In the genomic region with DNA sequence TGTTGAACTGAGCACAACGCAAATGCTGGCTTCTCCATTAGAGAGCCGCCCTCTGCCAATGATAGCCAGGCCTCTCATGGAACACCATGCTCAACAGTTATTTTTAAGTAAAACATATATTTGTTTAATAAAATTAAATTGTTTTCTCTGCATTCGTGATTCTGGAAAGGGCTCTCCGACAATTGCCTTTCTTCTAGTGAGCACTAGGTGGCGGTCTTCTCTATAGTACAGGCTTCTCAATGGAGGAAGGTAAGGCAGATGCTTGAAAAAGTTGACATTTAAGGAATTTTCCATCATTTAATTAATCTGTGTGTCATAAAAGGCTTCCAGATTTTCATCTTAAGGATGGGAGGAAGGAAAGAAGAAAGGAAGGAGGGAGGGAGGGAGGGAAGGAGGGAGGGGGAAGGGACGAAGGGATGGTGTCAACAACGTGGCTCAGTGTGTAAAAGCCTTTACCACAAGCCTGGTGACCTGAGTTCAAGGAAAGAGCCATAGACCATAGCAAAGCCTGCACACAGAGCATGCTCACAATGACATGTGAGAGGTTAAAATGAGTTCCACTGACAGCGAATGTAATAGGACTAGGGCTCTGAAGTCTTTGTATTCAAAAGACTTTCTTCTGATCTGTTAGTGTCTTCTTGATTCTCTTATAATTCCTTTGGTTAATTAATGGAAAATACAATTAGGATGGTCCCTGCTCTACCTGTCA, we compare ENCODE assay signal across 8 mouse cellular contexts. TPM values are rescaled to one million over a fixed set of nuclear protein-coding genes. Genes with fewer than 3 reads are reported as not detected.
DNase-seq lines count a peak whose midpoint lies in the region; ATAC-seq and TF ChIP-seq lines count a peak whose summit lies in the region.
"Had no signal": no experiment of that assay in that cellular context is flagged by ENCODE, and none has a peak within 500 bp of the region (broad histone marks: within the 10 kb centered on the region; RNA-seq: fewer than 3 reads in every experiment).

No protein-coding gene starts in this region.

- no peak overlapping the region for H3K9ac ChIP-seq in kidney, embryonic 15.5 days
- H3K9ac ChIP-seq in heart, embryonic 12.5 days, result no peak overlapping the region
- H3K9ac ChIP-seq: midbrain, embryonic 12.5 days had no signal

- no peaks in the 10 kb centered on the region for H3K27me3 ChIP-seq in kidney, adult 2 months (replicated peaks; ENCODE audit: control insufficient read depth, insufficient read depth, low read length)
- no peaks in the 10 kb centered on the region for H3K27me3 ChIP-seq in kidney, embryonic 15.5 days
- peaks cover 7% of the 10 kb centered on the region for H3K27me3 ChIP-seq in G1E (ENCODE audit: insufficient read depth, low read length)
- 0 out of 2 replicates have a peak, but pooled peaks cover 3% of the 10 kb centered on the region for H3K27me3 ChIP-seq in heart, embryonic 12.5 days (replicated peaks)
- H3K27me3 ChIP-seq: midbrain, embryonic 12.5 days had no signal

- no peaks in the 10 kb centered on the region for H3K36me3 ChIP-seq in kidney, adult 2 months (ENCODE audit: control insufficient read depth, insufficient read depth, low read length)
- H3K36me3 ChIP-seq in kidney, embryonic 15.5 days, result no peaks in the 10 kb centered on the region
- H3K36me3 ChIP-seq in G1E (replicated peaks), result no peaks in the 10 kb centered on the region
- no peaks in the 10 kb centered on the region for H3K36me3 ChIP-seq in heart, embryonic 12.5 days
- H3K36me3 ChIP-seq: midbrain, embryonic 12.5 days had no signal

- H3K4me1 ChIP-seq in kidney, adult 2 months (ENCODE audit: control insufficient read depth, insufficient read depth, low read length), result no peaks in the 10 kb centered on the region
- peaks cover 8% of the 10 kb centered on the region; the same call in 1 of the 2 replicates for H3K4me1 ChIP-seq in kidney, embryonic 15.5 days
- H3K4me1 ChIP-seq in G1E (ENCODE audit: insufficient read depth, low read depth, low read length), result no peaks in the 10 kb centered on the region; the same call in 1 of the 2 replicates
- no peaks in the 10 kb centered on the region for H3K4me1 ChIP-seq in heart, embryonic 12.5 days (replicated peaks)

- WGBS in kidney, adult 2 months, result 28% methylated on average over 8 of the region's 8 CpGs
- WGBS in kidney, embryonic 15.5 days, result 38% methylated on average over 8 of the region's 8 CpGs
- WGBS in heart, embryonic 12.5 days, result 37% methylated on average over 8 of the region's 8 CpGs

- no peaks in the 10 kb centered on the region for H3K9me3 ChIP-seq in kidney, embryonic 15.5 days (replicated peaks)
- no peaks in the 10 kb centered on the region for H3K9me3 ChIP-seq in G1E (replicated peaks)
- H3K9me3 ChIP-seq in heart, embryonic 12.5 days (replicated peaks), result no peaks in the 10 kb centered on the region
- H3K9me3 ChIP-seq: midbrain, embryonic 12.5 days had no signal

- H3K27ac ChIP-seq in kidney, adult 2 months (ENCODE audit: insufficient read depth, low read depth, low read length), result no peak overlapping the region
- no peak overlapping the region for H3K27ac ChIP-seq in kidney, embryonic 15.5 days
- no peak overlapping the region for H3K27ac ChIP-seq in heart, embryonic 12.5 days (ENCODE audit: poor library complexity, severe bottlenecking)
- H3K27ac ChIP-seq: midbrain, embryonic 12.5 days had no signal

- no peak overlapping the region for H3K4me2 ChIP-seq in kidney, embryonic 15.5 days
- H3K4me2 ChIP-seq in heart, embryonic 12.5 days, result peak overlapping the region; percentile 43
- H3K4me2 ChIP-seq: midbrain, embryonic 12.5 days had no signal

- peak; percentile 43 for DNase-seq in kidney, adult 2 months
- DNase-seq in B cell, adult 2 months, result peak; percentile 14 to 23
- peak; percentile 34 for DNase-seq in G1E (ENCODE audit: low spot score)
- DNase-seq in left cerebral cortex, postnatal 14 days (ENCODE audit: low spot score in 2 of 2), result peak; percentile 49 to 50
- peak; percentile 5 for DNase-seq in yolk sac, embryonic 10.5 days (ENCODE audit: low spot score)

- intact Hi-C loops in left cerebral cortex, postnatal 14 days (cut with DNase I), result loop anchor here (5.0 kb wide), 1 partner anchor 131 kb away; no protein-coding TSS in a partner anchor

- H3K4me3 ChIP-seq in kidney, adult 2 months (ENCODE audit: insufficient read depth, low read depth, low read length), result no peak overlapping the region
- H3K4me3 ChIP-seq in kidney, embryonic 15.5 days (replicated peaks), result no peak overlapping the region
- H3K4me3 ChIP-seq in G1E (ENCODE audit: low read depth, low read length), result no peak overlapping the region
- H3K4me3 ChIP-seq in heart, embryonic 12.5 days, result no peak overlapping the region
- H3K4me3 ChIP-seq: midbrain, embryonic 12.5 days had no signal

- 0 out of 2 replicates have a peak, but pooled peaks have one; percentile 4 for TF ChIP-seq CTCF in kidney, adult 2 months (conservative IDR thresholded peaks at IDR 0.05; ENCODE audit: insufficient read depth, insufficient read length, low read depth, low read length)
- 0 out of 2 replicates have a peak, but pooled peaks have one; percentile 45 for TF ChIP-seq CTCF in G1E (IDR thresholded peaks at IDR 0.05; ENCODE audit: low read depth, low read length)

- ATAC-seq in kidney, embryonic 15.5 days (replicated peaks; ENCODE audit: low FRiP score), result no peak
- no peak for ATAC-seq in G1E (ENCODE audit: extremely low read depth, insufficient number of reproducible peaks, low FRiP score, poor library complexity, severe bottlenecking)
- no peak for ATAC-seq in heart, embryonic 12.5 days (ENCODE audit: insufficient number of reproducible peaks, low FRiP score)

- TF ChIP-seq POLR2A in kidney, adult 2 months (IDR thresholded peaks at IDR 0.05; ENCODE audit: low read depth, low read length), result no peak

RNA-seq across cellular contexts. Expression of a gene that starts 4.4 kb away (rescaled TPM):
- polyA plus RNA-seq in kidney, adult 2 months (2012; rRNA removed), result not detected in 2 replicates
- polyA plus RNA-seq in kidney, embryonic 15.5 days (2015; fragmentation: Nextera tagmentation; extraction: Ambion mirVana), result 0.28 TPM in 1 of 2 replicates, not detected in the other
- total RNA-seq in G1E (2014; fragmentation: Nextera tagmentation) (not detected in 2 replicates), G1E (2017) (0.76 TPM in 1 of 2 replicates, not detected in the other)
- polyA plus RNA-seq in G1E (2012), result not detected in 2 replicates
- not detected in 2 replicates for polyA plus RNA-seq in heart, embryonic 12.5 days (2016; fragmentation: Nextera tagmentation; extraction: Ambion mirVana)
- total RNA-seq in left cerebral cortex, postnatal 14 days (2021), result not detected
- polyA plus RNA-seq: midbrain, embryonic 12.5 days had no signal

RNA-seq across cellular contexts. Expression of a gene that starts 14.0 kb away (rescaled TPM):
- 0.08 and 2.1 TPM in 2 replicates for polyA plus RNA-seq in kidney, adult 2 months (2012; rRNA removed)
- polyA plus RNA-seq in kidney, embryonic 15.5 days (2015; fragmentation: Nextera tagmentation; extraction: Ambion mirVana), result 1.5 and 5.6 TPM in 2 replicates
- not detected in 2 replicates for total RNA-seq in G1E (2014; fragmentation: Nextera tagmentation)
- 0.27 and 0.46 TPM in 2 replicates for total RNA-seq in G1E (2017)
- polyA plus RNA-seq in G1E (2012), result not detected in 2 replicates
- 0.78 and 0.99 TPM in 2 replicates for polyA plus RNA-seq in heart, embryonic 12.5 days (2016; fragmentation: Nextera tagmentation; extraction: Ambion mirVana)
- not detected for total RNA-seq in left cerebral cortex, postnatal 14 days (2021)

RNA-seq across cellular contexts. Expression of a gene that starts 16.7 kb away (rescaled TPM):
- not detected in 2 replicates for polyA plus RNA-seq in kidney, adult 2 months (2012; rRNA removed)
- not detected in 2 replicates for polyA plus RNA-seq in kidney, embryonic 15.5 days (2015; fragmentation: Nextera tagmentation; extraction: Ambion mirVana)
- total RNA-seq in G1E (2014; fragmentation: Nextera tagmentation) (not detected in 2 replicates), G1E (2017) (0.49 TPM in 1 of 2 replicates, not detected in the other)
- not detected in 2 replicates for polyA plus RNA-seq in G1E (2012)
- polyA plus RNA-seq in heart, embryonic 12.5 days (2016; fragmentation: Nextera tagmentation; extraction: Ambion mirVana), result not detected in 2 replicates
- not detected for total RNA-seq in left cerebral cortex, postnatal 14 days (2021)
- polyA plus RNA-seq: midbrain, embryonic 12.5 days had no signal

RNA-seq across cellular contexts. Expression of a gene that starts 26.9 kb away (rescaled TPM):
- polyA plus RNA-seq in kidney, adult 2 months (2012; rRNA removed), result not detected in 2 replicates
- polyA plus RNA-seq in kidney, embryonic 15.5 days (2015; fragmentation: Nextera tagmentation; extraction: Ambion mirVana), result not detected in 2 replicates
- total RNA-seq in G1E (2014; fragmentation: Nextera tagmentation), result not detected in 2 replicates
- not detected in 2 replicates for total RNA-seq in G1E (2017)
- not detected in 2 replicates for polyA plus RNA-seq in G1E (2012)
- polyA plus RNA-seq in heart, embryonic 12.5 days (2016; fragmentation: Nextera tagmentation; extraction: Ambion mirVana), result not detected in 2 replicates
- not detected for total RNA-seq in left cerebral cortex, postnatal 14 days (2021)
- polyA plus RNA-seq: midbrain, embryonic 12.5 days had no signal

RNA-seq across cellular contexts. Expression of a gene that starts 35.5 kb away (rescaled TPM):
- not detected in 2 replicates for polyA plus RNA-seq in kidney, adult 2 months (2012; rRNA removed)
- polyA plus RNA-seq in kidney, embryonic 15.5 days (2015; fragmentation: Nextera tagmentation; extraction: Ambion mirVana), result not detected in 2 replicates
- total RNA-seq in G1E (2014; fragmentation: Nextera tagmentation) (not detected in 2 replicates), G1E (2017) (not detected in 2 replicates)
- polyA plus RNA-seq in G1E (2012), result not detected in 2 replicates
- 0.58 and 1.1 TPM in 2 replicates for polyA plus RNA-seq in heart, embryonic 12.5 days (2016; fragmentation: Nextera tagmentation; extraction: Ambion mirVana)
- total RNA-seq in left cerebral cortex, postnatal 14 days (2021), result not detected
